ENCODE assay signal across 40 mouse cellular contexts in genomic region chr4:120586986-120587385, GRCm38 (mm10). TPM values are rescaled to one million over a fixed set of nuclear protein-coding genes. Genes with fewer than 3 reads are reported as not detected.
"Had no signal": no experiment of that assay in that cellular context is flagged by ENCODE, and none has a peak within 500 bp of the region (broad histone marks: within the 10 kb centered on the region; RNA-seq: fewer than 3 reads in every experiment).

No protein-coding gene starts in this region.

- ATAC-seq: hindbrain, postnatal 0 days; intestine, embryonic 16.5 days had no signal

- H3K4me2 ChIP-seq: heart, embryonic 11.5 days; heart, embryonic 13.5 days; heart, embryonic 15.5 days; hindbrain, embryonic 13.5 days; hindbrain, embryonic 15.5 days; kidney, embryonic 15.5 days; limb, embryonic 13.5 days; limb, embryonic 15.5 days had no signal

- H3K9me3 ChIP-seq: heart, embryonic 13.5 days; heart, embryonic 15.5 days; hindbrain, embryonic 13.5 days; hindbrain, embryonic 15.5 days; kidney, embryonic 15.5 days; limb, embryonic 13.5 days; limb, embryonic 15.5 days had no signal

- DNase-seq: gastrocnemius, postnatal 14 days; gastrocnemius, postnatal 36 days; heart, adult 11 months; heart, adult 2 months; heart, postnatal 14 days; heart, postnatal 36 days; kidney, adult 11 months; kidney, adult 2 months; kidney, adult 9 months; kidney, postnatal 14 days; kidney, postnatal 36 days; layer of hippocampus, adult 9-11 months; layer of hippocampus, postnatal 36 days; left cerebral cortex, postnatal 4 days had no signal

- H3K9ac ChIP-seq: heart, embryonic 13.5 days; heart, embryonic 15.5 days; hindbrain, embryonic 13.5 days; hindbrain, embryonic 15.5 days; kidney, embryonic 15.5 days; limb, embryonic 13.5 days; limb, embryonic 15.5 days had no signal

- H3K27ac ChIP-seq: heart, adult 2 months; heart, embryonic 13.5 days; heart, embryonic 15.5 days; hindbrain, embryonic 13.5 days; hindbrain, embryonic 15.5 days; hindbrain, postnatal 0 days; kidney, embryonic 15.5 days; kidney, postnatal 0 days; limb, embryonic 13.5 days; limb, embryonic 15.5 days had no signal

- H3K36me3 ChIP-seq: heart, embryonic 13.5 days; heart, embryonic 15.5 days; hindbrain, embryonic 13.5 days; hindbrain, embryonic 15.5 days; kidney, embryonic 15.5 days; limb, embryonic 13.5 days; limb, embryonic 15.5 days had no signal

- H3K4me1 ChIP-seq: hindbrain, embryonic 15.5 days had no signal

- H3K4me3 ChIP-seq: heart, adult 2 months; heart, embryonic 13.5 days; heart, embryonic 15.5 days; hindbrain, embryonic 13.5 days; hindbrain, embryonic 15.5 days; kidney, embryonic 15.5 days; limb, embryonic 13.5 days; limb, embryonic 15.5 days had no signal

RNA-seq across cellular contexts. Expression of gene Gm8439, which starts 1.6 kb away (rescaled TPM):
- total RNA-seq: gastrocnemius, adult 18-20 months; gastrocnemius, adult 8-10 months; gastrocnemius, postnatal 14 days; gastrocnemius, postnatal 36 days; heart, adult 2 months; heart, postnatal 14 days; heart, postnatal 36 days; hematopoietic stem cell, adult 5-6 weeks; hindbrain, postnatal 0 days; layer of hippocampus, adult 18-20 months; layer of hippocampus, adult 8-10 months; layer of hippocampus, postnatal 14 days; layer of hippocampus, postnatal 36 days; left cerebral cortex, adult 18-20 months; left cerebral cortex, adult 8-10 months; left cerebral cortex, postnatal 10 days; left cerebral cortex, postnatal 25 days; left cerebral cortex, postnatal 4 days; liver, adult 2 months had no signal
- polyA plus RNA-seq: heart, adult 2 months; heart, embryonic 15.5 days; hindbrain, embryonic 11.5 days; hindbrain, embryonic 13.5 days; hindbrain, embryonic 15.5 days; hindbrain, postnatal 0 days; intestine, embryonic 14.5 days; intestine, embryonic 16.5 days; kidney, adult 2 months; kidney, embryonic 15.5 days; large intestine, adult 2 months; limb, embryonic 11.5 days; limb, embryonic 13.5 days; limb, embryonic 15.5 days; liver, adult 2 months had no signal

RNA-seq across cellular contexts. Expression of gene Slfnl1, which starts 55.0 kb away (rescaled TPM):
- total RNA-seq: gastrocnemius, postnatal 14 days; heart, adult 2 months; heart, postnatal 36 days; hematopoietic stem cell, adult 5-6 weeks; left cerebral cortex, postnatal 25 days; liver, adult 2 months had no signal
- polyA plus RNA-seq: heart, embryonic 11.5 days; heart, embryonic 15.5 days; hindbrain, embryonic 13.5 days; hindbrain, postnatal 0 days; intestine, embryonic 14.5 days; intestine, embryonic 16.5 days; kidney, embryonic 15.5 days; kidney, postnatal 0 days; limb, embryonic 11.5 days; limb, embryonic 13.5 days; limb, embryonic 15.5 days had no signal
